Mouse (Mus musculus) spleen, postnatal 36 days (tissue): ENCODE measurements at regions not wholly inside any gene's neighbourhood (a gene's known extent, or its start where the extent isn't known, plus 50 kb on each side); places are given as distances from the start of the nearest gene placed in this dataset.

Experiments used
- DNase-seq, 2 experiments: peaks; one replicate each; pipeline ENCODE4 v3.0.0; 2022; ENCODE audit warnings: low spot score in 2 of 2, mixed read lengths in 1 of 2

- DNase-seq = no peak
Observed at GRCm38 (mm10) chr16:65916831-65917230, 101.8 kb downstream of the Vgll3 start.

- DNase-seq = no peak
Observed at GRCm38 (mm10) chr16:65925986-65926385, 110.9 kb downstream of the Vgll3 start.

GRCm38 (mm10) chr16:65963829-65964228 lies 148.8 kb downstream of the Vgll3 start:
- no peak for DNase-seq

GRCm38 (mm10) chr16:65964260-65964659 lies 149.2 kb downstream of the Vgll3 start:
- no peak for DNase-seq

GRCm38 (mm10) chr16:65977075-65977474 lies 162.0 kb downstream of the Vgll3 start:
- no peak for DNase-seq

GRCm38 (mm10) chr16:65987186-65987585 lies 172.1 kb downstream of the Vgll3 start:
- DNase-seq = no peak

GRCm38 (mm10) chr16:65999343-65999742 lies 184.3 kb downstream of the Vgll3 start:
- DNase-seq = no peak

- DNase-seq = no peak
Observed at GRCm38 (mm10) chr16:66000728-66001273, 185.7 kb downstream of the Vgll3 start.

- DNase-seq = peak in 1 of 2 experiments; percentile 2
Observed at GRCm38 (mm10) chr16:66004689-66005088, 189.6 kb downstream of the Vgll3 start.

GRCm38 (mm10) chr16:66005954-66006580 lies 191.0 kb downstream of the Vgll3 start:
- DNase-seq = no peak

GRCm38 (mm10) chr16:66013608-66014007 lies 198.6 kb downstream of the Vgll3 start:
- DNase-seq = no peak

GRCm38 (mm10) chr16:66014861-66015602 lies 200.0 kb downstream of the Vgll3 start:
- DNase-seq = no peak

- DNase-seq = no peak
Observed at GRCm38 (mm10) chr16:66017040-66017439, 202.0 kb downstream of the Vgll3 start.

- DNase-seq = no peak
Observed at GRCm38 (mm10) chr16:66023397-66023796, 208.3 kb downstream of the Vgll3 start.
